Mouse (Mus musculus): Measurements from ENCODE around the gene Mvb12b.

Mvb12b gene

DNA sequence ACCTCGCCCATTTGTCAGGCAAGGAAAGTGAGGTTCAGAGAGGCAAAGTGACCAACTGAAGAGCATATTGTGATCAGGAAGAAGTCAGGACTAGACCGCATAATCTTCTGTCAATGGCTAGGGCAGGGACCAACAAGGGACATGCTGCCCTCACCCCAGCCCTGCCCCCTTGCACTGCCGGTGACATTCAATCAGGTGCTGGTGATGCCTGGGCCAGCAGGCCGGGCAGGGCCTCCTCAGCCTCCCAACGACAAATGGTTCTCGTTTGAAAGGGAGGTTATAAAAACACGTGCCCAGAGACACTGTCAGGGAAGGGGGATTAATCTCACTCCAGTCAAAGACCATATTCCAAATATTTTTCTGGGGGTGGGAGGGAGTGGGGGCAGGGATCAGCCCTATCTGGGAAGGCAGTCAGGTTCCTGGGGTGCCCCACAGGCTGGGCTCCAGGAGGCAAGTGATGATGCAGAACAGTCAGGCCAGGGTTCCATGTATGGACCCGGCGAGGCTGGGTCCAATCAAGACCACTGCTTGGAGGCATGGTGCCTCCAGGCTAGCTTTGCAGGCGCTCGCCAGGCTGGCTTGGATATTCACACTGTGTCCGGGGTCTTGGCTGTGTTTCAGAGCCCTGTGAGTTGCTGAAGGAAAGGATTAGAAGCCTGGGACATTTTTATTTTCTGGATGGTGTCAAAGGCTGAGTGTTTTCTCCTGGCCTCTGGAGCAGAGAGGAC, 168.2 kb downstream of the Mvb12b start:
- DNase-seq = peak in 1 of 2 experiments; percentile 51

DNA sequence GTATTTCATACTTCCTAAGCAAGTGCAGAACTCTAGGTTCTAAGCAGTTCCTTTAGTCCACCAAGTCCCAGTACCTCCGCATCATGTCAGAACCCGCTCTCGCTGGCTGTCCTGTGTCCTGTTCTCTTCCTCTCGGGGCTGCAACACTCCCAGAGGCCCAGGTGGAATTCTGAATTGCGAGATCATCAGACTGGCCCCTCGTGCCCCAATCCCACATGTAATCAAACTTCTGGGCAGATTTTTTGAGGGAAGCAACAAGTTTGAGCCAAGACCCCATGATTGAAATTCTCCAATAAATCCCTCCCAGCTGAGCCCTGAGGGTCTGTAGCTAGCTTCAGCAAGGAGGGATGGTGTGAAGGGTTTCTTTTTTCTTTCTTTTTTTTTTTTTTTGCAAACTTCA, 169.2 kb downstream of the Mvb12b start:
- no peak for DNase-seq

DNA sequence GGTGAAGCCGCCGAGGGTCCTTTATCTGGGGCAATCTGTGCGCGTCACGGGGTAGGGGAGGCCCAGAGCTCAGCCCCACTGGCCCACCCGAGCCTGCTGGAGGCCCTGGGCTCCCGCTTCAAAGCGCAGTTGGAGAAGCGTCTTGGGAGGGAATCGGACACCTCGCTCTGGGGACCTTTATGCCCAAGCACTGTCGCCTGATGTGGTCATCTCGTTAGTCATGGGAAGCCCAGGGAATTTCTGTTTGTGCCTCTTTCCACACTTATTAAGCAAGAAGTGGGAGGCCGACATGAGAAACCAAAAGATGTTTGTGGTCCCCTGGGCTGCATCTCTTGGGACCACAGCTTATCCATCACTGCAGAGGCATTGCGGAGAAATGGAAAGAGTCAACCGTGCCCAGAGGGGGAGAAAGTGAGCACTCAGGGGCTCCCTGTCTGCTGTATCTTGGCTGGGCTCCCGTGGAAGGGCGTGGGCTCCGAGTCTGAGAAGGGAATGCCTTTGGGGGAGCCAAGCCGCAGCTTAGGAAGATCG, 169.9 kb downstream of the Mvb12b start:
- no peak for DNase-seq

- DNase-seq = no peak
These were observed 170.4 kb downstream of the Mvb12b start for GRCm38 (mm10) chr2:33717378-33717777.

- no peak for DNase-seq
These were observed 170.9 kb downstream of the Mvb12b start for GRCm38 (mm10) chr2:33716878-33717277.

DNA sequence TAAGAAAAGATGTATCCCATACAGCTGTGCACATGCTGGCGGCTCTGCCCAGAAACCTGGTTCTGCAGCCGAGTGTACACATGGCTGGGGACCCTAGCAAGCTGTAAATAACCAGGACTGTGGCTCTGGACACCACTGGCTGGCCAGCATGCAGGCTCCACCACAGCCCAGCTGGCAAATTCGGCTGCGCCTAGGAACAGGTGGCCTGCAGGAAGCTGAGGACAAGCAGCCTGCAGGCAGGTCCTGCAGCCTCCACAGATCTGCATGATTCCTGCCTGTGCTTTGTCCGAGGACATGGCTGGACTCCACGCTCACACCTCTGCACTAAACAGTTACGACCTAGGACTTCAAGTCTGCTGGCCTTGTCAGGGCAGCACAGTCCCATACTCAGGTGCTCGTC, 172.8 kb downstream of the Mvb12b start:
- DNase-seq = no peak

DNA sequence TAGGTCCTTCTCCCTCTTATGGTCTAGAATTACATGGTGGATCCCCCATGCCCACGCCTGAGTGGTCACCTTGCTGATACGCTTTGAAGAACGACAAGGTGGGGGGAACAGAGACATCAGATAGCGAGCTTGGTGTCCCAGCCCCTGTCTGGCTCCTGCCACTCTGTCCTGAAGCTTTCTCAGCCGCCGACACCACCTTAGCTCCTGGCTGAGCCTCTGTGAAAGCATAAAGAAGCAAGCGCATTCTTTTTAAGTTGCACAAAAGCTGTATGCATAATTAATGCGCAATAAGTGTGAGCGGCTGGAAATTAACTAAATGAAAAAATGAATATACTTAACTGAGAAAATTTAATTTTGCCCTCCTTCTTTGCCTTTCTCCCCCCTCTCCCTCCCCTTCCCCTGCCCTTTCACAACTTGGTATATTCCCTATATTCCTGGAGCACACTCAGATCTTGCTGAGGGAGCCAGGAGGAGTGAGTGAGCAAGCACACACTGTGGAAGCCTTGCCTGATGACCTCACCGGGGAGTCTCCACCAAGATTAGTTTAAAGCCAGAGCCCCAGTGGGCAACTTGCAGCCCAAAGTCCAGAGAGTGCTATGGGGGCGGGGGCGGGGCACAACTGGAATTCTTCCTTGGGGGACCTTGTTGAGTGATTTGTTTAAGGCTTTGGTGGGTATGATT, 174.0 kb downstream of the Mvb12b start:
- no peak for DNase-seq

GRCm38 (mm10) chr2:33712811-33713210, 174.9 kb downstream of the Mvb12b start:
- DNase-seq = no peak

DNA sequence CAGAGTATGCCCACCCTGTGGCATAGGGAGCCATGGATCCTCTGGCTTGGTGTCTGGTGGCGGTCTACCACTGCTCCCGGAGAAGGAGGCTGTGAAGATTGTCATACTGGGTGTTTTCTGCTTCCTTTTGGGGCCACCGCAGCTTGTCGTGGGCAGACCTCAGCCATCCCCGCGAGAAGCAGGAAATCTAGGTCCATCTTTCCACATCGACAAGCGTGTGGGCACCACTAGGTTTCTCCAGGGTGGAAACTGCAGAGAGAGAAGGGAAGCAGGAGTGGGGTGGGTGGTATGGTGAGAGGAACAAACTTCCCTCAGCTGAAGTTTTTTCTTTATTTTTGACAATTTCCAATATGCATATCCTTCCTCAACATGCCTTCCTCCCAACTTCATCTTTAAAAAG, 178.9 kb downstream of the Mvb12b start:
- no peak for DNase-seq

GRCm38 (mm10) chr2:33708096-33708495, 179.7 kb downstream of the Mvb12b start:
- DNase-seq = no peak

GRCm38 (mm10) chr2:33706403-33706802, 181.3 kb downstream of the Mvb12b start:
- DNase-seq = no peak

- no peak for DNase-seq
These were observed 181.9 kb downstream of the Mvb12b start for GRCm38 (mm10) chr2:33705687-33706320.

GRCm38 (mm10) chr2:33703286-33703685, 184.5 kb downstream of the Mvb12b start:
- no peak for DNase-seq

DNA sequence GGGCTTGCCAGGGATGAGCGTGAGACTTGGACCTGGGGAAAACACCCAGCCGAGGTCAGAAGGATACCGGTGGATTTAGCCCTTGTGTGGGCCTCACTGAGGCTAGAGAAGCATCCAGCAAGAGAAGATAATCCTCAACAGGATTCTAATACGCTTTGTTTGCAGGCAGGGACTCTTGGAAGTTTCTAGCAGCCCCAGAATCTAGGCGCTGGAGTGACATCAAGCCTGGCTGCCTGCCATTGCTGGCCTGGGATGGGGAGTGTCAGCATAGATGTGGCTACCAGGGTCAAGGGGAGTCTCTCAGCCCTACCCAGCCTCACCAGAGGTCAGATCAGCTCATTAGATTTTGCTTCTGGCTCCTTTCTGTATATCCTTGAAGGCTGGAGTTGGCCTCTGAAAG, 185.0 kb downstream of the Mvb12b start:
- DNase-seq = no peak

GRCm38 (mm10) chr2:33701446-33701815, 186.3 kb downstream of the Mvb12b start:
- no peak for DNase-seq

DNA sequence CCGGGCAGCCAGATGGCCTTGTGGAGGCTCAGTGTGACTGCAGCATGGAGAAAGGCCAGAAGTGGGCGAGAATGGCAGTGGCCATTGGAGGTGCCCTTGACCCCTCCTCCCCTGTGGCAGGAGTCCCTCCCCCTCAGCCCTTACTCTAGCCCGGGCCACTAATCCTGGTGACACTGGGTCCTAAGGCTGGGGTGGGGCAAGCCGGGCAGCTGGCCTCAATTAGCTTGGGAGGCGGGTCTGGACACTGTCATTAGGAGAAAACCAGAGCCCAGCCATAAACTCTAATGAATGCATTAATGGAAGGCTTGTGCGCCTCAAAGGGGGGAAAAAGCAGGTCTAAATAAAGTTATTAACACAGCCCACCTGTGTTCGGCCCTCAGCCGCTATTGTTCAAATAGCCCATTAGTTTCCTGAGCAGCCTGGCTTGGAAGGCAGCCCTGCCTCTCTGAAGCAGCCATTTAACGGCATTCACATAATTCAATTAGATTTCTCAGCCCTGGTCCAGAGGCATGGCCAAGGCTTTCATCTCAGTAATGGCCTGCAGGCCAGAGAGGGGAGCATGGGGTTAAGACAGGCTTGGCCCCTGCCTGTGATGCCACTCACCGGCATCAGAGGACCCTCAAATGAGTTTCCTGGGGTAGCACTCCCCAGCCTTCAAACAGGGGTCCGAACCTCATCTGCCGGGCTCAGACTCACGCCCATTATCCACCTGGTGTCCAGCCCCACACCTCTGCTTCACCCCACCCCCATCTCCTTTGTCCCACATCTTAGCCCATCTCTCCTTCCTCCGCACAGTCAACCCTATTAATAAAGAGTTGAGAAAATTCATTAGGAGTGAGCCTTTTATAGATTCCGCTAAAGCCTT, 186.9 kb downstream of the Mvb12b start:
- no peak for DNase-seq

GRCm38 (mm10) chr2:33698898-33699297, 188.8 kb downstream of the Mvb12b start:
- DNase-seq = no peak

DNA sequence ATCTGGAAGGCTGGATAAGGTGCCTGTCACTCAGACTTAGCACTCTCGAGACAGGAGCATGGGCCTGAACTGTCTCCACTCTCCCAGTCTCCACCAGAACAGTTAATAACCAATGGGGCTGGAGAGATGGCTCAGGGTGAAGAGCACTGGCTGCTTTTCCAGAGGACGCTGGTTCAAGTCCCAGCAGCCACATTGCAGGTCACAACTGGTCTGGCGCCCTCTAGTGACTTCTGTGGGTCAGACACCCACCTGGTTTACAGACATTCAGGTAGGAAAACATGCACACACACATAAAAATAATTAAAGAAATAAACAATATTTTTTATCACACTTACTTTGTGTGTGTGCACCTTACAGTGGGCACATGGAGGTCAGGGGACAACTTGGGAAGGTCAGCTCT, 191.3 kb downstream of the Mvb12b start:
- DNase-seq = no peak

DNA sequence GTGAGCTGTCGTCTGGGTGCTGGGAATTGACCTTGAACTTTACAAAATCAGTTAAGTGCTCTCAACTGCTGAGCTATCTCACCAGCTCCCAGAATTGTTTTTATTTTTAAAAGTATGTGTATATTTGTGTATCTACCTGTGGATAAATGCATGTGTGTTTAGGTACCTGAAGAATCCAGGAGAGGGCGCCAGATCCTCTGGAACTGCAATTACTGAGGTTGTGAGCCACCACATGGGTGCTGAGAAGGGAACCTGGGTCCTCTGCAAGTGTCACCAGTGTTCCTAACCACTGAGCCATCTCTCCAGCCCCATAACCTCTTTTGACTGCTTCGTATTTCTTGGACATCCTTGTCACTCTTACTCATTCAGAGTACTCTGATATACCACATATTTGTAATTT, 193.8 kb downstream of the Mvb12b start:
- DNase-seq = no peak

DNA sequence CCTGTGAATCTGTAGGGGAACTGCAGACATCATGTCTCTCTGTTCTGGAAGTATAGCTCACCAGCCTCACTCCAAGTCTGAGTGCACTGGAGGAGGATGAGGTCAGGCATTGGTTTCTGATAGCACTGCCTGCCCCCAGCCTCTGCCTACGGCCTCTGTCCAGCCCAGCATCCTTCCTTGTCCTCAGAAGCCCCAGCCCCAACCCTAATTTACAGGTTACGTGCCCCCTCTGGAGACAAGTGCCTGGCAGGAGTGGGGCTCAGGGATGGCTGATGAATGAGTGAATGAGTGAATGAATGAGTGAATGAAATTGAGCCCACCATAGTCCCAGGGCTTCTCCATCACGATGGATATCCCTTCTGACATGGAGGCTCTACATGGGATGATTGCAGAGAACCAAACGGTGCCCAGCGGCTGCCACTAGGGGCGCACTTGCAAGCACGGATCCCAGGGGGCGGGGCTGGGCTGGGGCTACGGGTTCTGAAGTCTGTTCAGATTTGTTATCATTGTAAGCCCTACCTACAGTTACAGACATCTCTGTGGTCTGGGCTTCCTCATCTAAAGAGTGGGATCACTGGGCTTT, 197.8 kb downstream of the Mvb12b start:
- DNase-seq = peak; percentile 35 to 64

- DNase-seq = no peak
These were observed 198.4 kb downstream of the Mvb12b start for GRCm38 (mm10) chr2:33689155-33689879.

GRCm38 (mm10) chr2:33683594-33683993, 204.2 kb downstream of the Mvb12b start:
- no peak for DNase-seq
